Mouse (Mus musculus) hindbrain, postnatal 0 days (tissue): Measurements from ENCODE around the gene Neu1. TPM values are rescaled to one million over a fixed set of nuclear protein-coding genes. Genes with fewer than 3 reads are reported as not detected.

Source experiments
- ATAC-seq: fragments of 200-750 bp; cut with Nextera tagmentation; 2 replicates; pipeline ENCODE4 v1.8.0; 2017; ENCODE audit warnings: mild to moderate bottlenecking, moderate TSS enrichment, moderate library complexity
- DNase-seq: peaks from one replicate; pipeline ENCODE4 v3.0.0-alpha.2; 2015; ENCODE audit warnings: low spot score
- H3K27ac ChIP-seq: fragments of 300-500 bp; sonication (generic); 2 replicates; pipeline ENCODE4 v1.5.1; 2014; ENCODE audit warnings: mild to moderate bottlenecking
- H3K27me3 ChIP-seq: fragments of 300-500 bp; sonication (generic); 2 replicates; pipeline ENCODE4 v1.6.1; 2014; ENCODE audit warnings: low read length, mixed read lengths; ENCODE audit not compliant: insufficient read depth
- H3K36me3 ChIP-seq: fragments of 300-500 bp; sonication (generic); 2 replicates; pipeline ENCODE4 v1.6.1; 2014; ENCODE audit warnings: low read length, mixed read lengths; ENCODE audit not compliant: insufficient read depth
- H3K4me1 ChIP-seq: fragments of 300-500 bp; sonication (generic); 2 replicates; pipeline ENCODE4 v1.6.1; 2014; ENCODE audit warnings: antibody characterized with exemption, low read length, mixed read lengths; ENCODE audit not compliant: insufficient read depth
- H3K4me2 ChIP-seq: fragments of 300-500 bp; sonication (generic); 2 replicates; pipeline ENCODE4 v1.6.1; 2014; ENCODE audit warnings: low read depth, mild to moderate bottlenecking, low read length, moderate library complexity, mixed read lengths
- H3K4me3 ChIP-seq: fragments of 300-500 bp; sonication (generic); 2 replicates; pipeline ENCODE4 v1.5.1; 2014; ENCODE audit warnings: low read length
- H3K9ac ChIP-seq: fragments of 300-500 bp; sonication (generic); replicated peaks from 2 replicates; pipeline ENCODE4 v1.6.1; 2014; ENCODE audit warnings: mild to moderate bottlenecking, low read length, moderate library complexity, mixed read lengths
- H3K9me3 ChIP-seq: fragments of 300-500 bp; sonication (generic); 2 replicates; pipeline ENCODE4 v1.6.1; 2016; ENCODE audit warnings: low read length, mixed read lengths
- CTCF ChIP-seq: IDR thresholded peaks from 2 replicates; pipeline ENCODE4 v1.5.1; 2016; ENCODE audit warnings: antibody characterized with exemption, control low read depth, low read depth
- WGBS: fragments of 180-500 bp; shearing (Covaris S2); extraction: QIAGEN DNeasy Blood & Tissue Kit; methylation state at CpG from one replicate; pipeline ENCODE4 v1.1.7; 2014; 5-methylcytosine and 5-hydroxymethylcytosine counted together
- polyA plus RNA-seq: library from polyadenylated mRNA; unstranded; fragments of >200 nt; fragmentation: Nextera tagmentation; extraction: Ambion mirVana; gene quantifications from 2 replicates; pipeline ENCODE4 v1.2.1, GENCODE M21; 2015
- total RNA-seq: library from RNA; depleted of rRNA; stranded (reverse); fragments of >200 nt; gene quantifications from 2 replicates; pipeline ENCODE4 v1.2.3, GENCODE M21; 2014; rRNA removed

Neu1 gene
- total and polyA plus RNA-seq, 2 experiments from 2014 or later = 43.1 to 50.9 TPM

GRCm38 (mm10) chr17:34977000-34977399, 45.9 kb downstream of the Neu1 start:
- Histone ChIP-seq H3K27ac (no peak overlapping the region), H3K9me3 (no peaks in the 10 kb centered on the region), H3K9ac (no peak overlapping the region), H3K4me3 (no peak overlapping the region), H3K4me1 (peaks cover 3% of the 10 kb centered on the region), H3K36me3 (no peaks in the 10 kb centered on the region), H3K4me2 (no peak overlapping the region), H3K27me3 (no peaks in the 10 kb centered on the region)
- no peak for TF ChIP-seq CTCF
- ATAC-seq (no peak), DNase-seq (no peak)
- WGBS = 91% methylated on average over 20 of the region's 20 CpGs

- Histone ChIP-seq H3K4me3 (no peak overlapping the region), H3K27ac (no peak overlapping the region), H3K4me2 (no peak overlapping the region), H3K9ac (no peak overlapping the region), H3K36me3 (no peaks in the 10 kb centered on the region), H3K9me3 (no peaks in the 10 kb centered on the region), H3K27me3 (no peaks in the 10 kb centered on the region), H3K4me1 (peaks cover 7% of the 10 kb centered on the region)
- ATAC-seq (no peak), DNase-seq (no peak)
- TF ChIP-seq CTCF = no peak
- 90% methylated on average over 27 of the region's 27 CpGs for WGBS
Observed at GRCm38 (mm10) chr17:34978239-34978638, 47.2 kb downstream of the Neu1 start.

GRCm38 (mm10) chr17:34979631-34980030, 48.6 kb downstream of the Neu1 start:
- no peak for TF ChIP-seq CTCF
- 94% methylated on average over 4 of the region's 4 CpGs for WGBS
- ATAC-seq = no peak

GRCm38 (mm10) chr17:34980655-34981054, 49.6 kb downstream of the Neu1 start:
- 13% methylated on average over 2 of the region's 2 CpGs for WGBS
- H3K4me2 ChIP-seq = peak overlapping the region; percentile 78
- no peaks in the 10 kb centered on the region for H3K9me3 ChIP-seq
- peak; percentile 66 for TF ChIP-seq CTCF
- peak overlapping the region; percentile 79; the same call in 1 of the 2 replicates for H3K9ac ChIP-seq
- peaks cover 7% of the 10 kb centered on the region for H3K4me1 ChIP-seq
- peak; percentile 70 for DNase-seq
- H3K36me3 ChIP-seq = peaks cover 5% of the 10 kb centered on the region; the same call in 1 of the 2 replicates
- H3K27ac ChIP-seq = peak overlapping the region; percentile 94; the same call in 1 of the 2 replicates
- H3K4me3 ChIP-seq = peak overlapping the region; percentile 79
- ATAC-seq = no peak
- no peaks in the 10 kb centered on the region for H3K27me3 ChIP-seq

More at GRCm38 (mm10) chr17:34979631-34980030, 48.6 kb downstream of the Neu1 start:
- H3K36me3 ChIP-seq = no peaks in the 10 kb centered on the region
- H3K9me3 ChIP-seq = no peaks in the 10 kb centered on the region
- H3K27ac ChIP-seq = no peak overlapping the region
- H3K4me2 ChIP-seq = no peak overlapping the region
- no peak overlapping the region for H3K9ac ChIP-seq
- peaks cover 7% of the 10 kb centered on the region for H3K4me1 ChIP-seq
- no peak for DNase-seq
- no peak overlapping the region for H3K4me3 ChIP-seq
- no peaks in the 10 kb centered on the region for H3K27me3 ChIP-seq

GRCm38 (mm10) chr17:34981690-34982180, 50.7 kb downstream of the Neu1 start, which contains the start of gene Lsm2:
TSS of gene Lsm2 (plus strand) at chr17:34981862.
- TF ChIP-seq CTCF = no peak
- under 1% methylated on average over 56 of the region's 58 CpGs for WGBS
- no peaks in the 10 kb centered on the region for H3K9me3 ChIP-seq
- H3K36me3 ChIP-seq = peaks cover 15% of the 10 kb centered on the region; the same call in 1 of the 2 replicates
- no peaks in the 10 kb centered on the region for H3K27me3 ChIP-seq
- H3K4me1 ChIP-seq = peaks cover 7% of the 10 kb centered on the region
- peak within 1 kb of the TSS; percentile 79 for H3K4me3 ChIP-seq
- peak; percentile 96 for ATAC-seq
- DNase-seq = peak; percentile 95
- H3K27ac ChIP-seq = peak within 1 kb of the TSS; percentile 94
- peak within 1 kb of the TSS; percentile 79 for H3K9ac ChIP-seq
- peak within 1 kb of the TSS; percentile 78 for H3K4me2 ChIP-seq

- TF ChIP-seq CTCF = no peak
- Histone ChIP-seq H3K4me3 (peak overlapping the region; percentile 79), H3K9me3 (no peaks in the 10 kb centered on the region), H3K4me2 (peak overlapping the region; percentile 78), H3K27ac (peak overlapping the region; percentile 94; the same call in 1 of the 2 replicates), H3K4me1 (peaks cover 7% of the 10 kb centered on the region), H3K27me3 (no peaks in the 10 kb centered on the region), H3K36me3 (peaks cover 16% of the 10 kb centered on the region; the same call in 1 of the 2 replicates), H3K9ac (peak overlapping the region; percentile 79)
- DNase-seq (no peak), ATAC-seq (no peak)
- WGBS = under 1% methylated on average over 15 of the region's 15 CpGs
Observed at GRCm38 (mm10) chr17:34982328-34982727, 51.3 kb downstream of the Neu1 start.

- no peaks in the 10 kb centered on the region for H3K9me3 ChIP-seq
- peaks cover 16% of the 10 kb centered on the region; the same call in 1 of the 2 replicates for H3K36me3 ChIP-seq
- ATAC-seq (no peak), DNase-seq (peak; percentile 56)
- WGBS = 71% methylated on average over 2 of the region's 2 CpGs
- no peak overlapping the region for H3K9ac ChIP-seq
- peak; percentile 75 for TF ChIP-seq CTCF
- no peaks in the 10 kb centered on the region for H3K27me3 ChIP-seq
- H3K4me3 ChIP-seq = no peak overlapping the region
- no peak overlapping the region for H3K4me2 ChIP-seq
- H3K27ac ChIP-seq = no peak overlapping the region
- peaks cover 7% of the 10 kb centered on the region for H3K4me1 ChIP-seq
Observed at GRCm38 (mm10) chr17:34984218-34984617, 53.2 kb downstream of the Neu1 start.

Other genes starting within 250 kb of the Neu1 start
Only the 30 nearest of the 38 such genes appear.
- not detected in 2 replicates for gene Cyp21a1, start 126.7 kb upstream of the Neu1 start, total RNA-seq
- not detected in 2 replicates for gene Cyp21a1, start 126.7 kb upstream of the Neu1 start, polyA plus RNA-seq
- 17.5 and 29.6 TPM in 2 replicates for gene Stk19, start 94.3 kb upstream of the Neu1 start, total RNA-seq
- 45.5 and 46.5 TPM in 2 replicates for gene Stk19, start 94.3 kb upstream of the Neu1 start, polyA plus RNA-seq
- gene Dxo, start 94.2 kb upstream of the Neu1 start, total RNA-seq = 36.4 and 48.9 TPM in 2 replicates
- 47.6 and 53.8 TPM in 2 replicates for gene Dxo, start 94.2 kb upstream of the Neu1 start, polyA plus RNA-seq
- gene Skiv2l, start 81.0 kb upstream of the Neu1 start, total RNA-seq = 98.1 and 100 TPM in 2 replicates
- 43.8 and 44.5 TPM in 2 replicates for gene Skiv2l, start 81.0 kb upstream of the Neu1 start, polyA plus RNA-seq
- 27.6 and 32.9 TPM in 2 replicates for gene Nelfe, start 80.9 kb upstream of the Neu1 start, total RNA-seq
- gene Nelfe, start 80.9 kb upstream of the Neu1 start, polyA plus RNA-seq = 63.5 and 71.9 TPM in 2 replicates
- 0.07 and 0.26 TPM in 2 replicates for gene Cfb, start 68.7 kb upstream of the Neu1 start, total RNA-seq
- gene Cfb, start 68.7 kb upstream of the Neu1 start, polyA plus RNA-seq = 1.0 and 1.3 TPM in 2 replicates
- 20.7 and 31.1 TPM in 2 replicates for gene Zbtb12, start 51.8 kb upstream of the Neu1 start, total RNA-seq
- 5.1 and 6.5 TPM in 2 replicates for gene Zbtb12, start 51.8 kb upstream of the Neu1 start, polyA plus RNA-seq
- not detected in 2 replicates for gene Gm20547, start 49.2 kb upstream of the Neu1 start, total RNA-seq
- not detected in 2 replicates for gene Gm20547, start 49.2 kb upstream of the Neu1 start, polyA plus RNA-seq
- 5.4 and 7.8 TPM in 2 replicates for gene C2, start 33.0 kb upstream of the Neu1 start, total RNA-seq
- 5.5 and 6.0 TPM in 2 replicates for gene C2, start 33.0 kb upstream of the Neu1 start, polyA plus RNA-seq
- gene Ehmt2, start 32.8 kb upstream of the Neu1 start, total RNA-seq = 309 and 317 TPM in 2 replicates
- 57.4 and 57.6 TPM in 2 replicates for gene Ehmt2, start 32.8 kb upstream of the Neu1 start, polyA plus RNA-seq
- 0.22 TPM in 1 of 2 replicates, not detected in the other for gene Slc44a4, start 16.8 kb upstream of the Neu1 start, total RNA-seq
- 0.18 and 0.25 TPM in 2 replicates for gene Slc44a4, start 16.8 kb upstream of the Neu1 start, polyA plus RNA-seq
- gene Hspa1b, start 28.0 kb downstream of the Neu1 start, total RNA-seq = 15.2 and 20.4 TPM in 2 replicates
- gene Hspa1b, start 28.0 kb downstream of the Neu1 start, polyA plus RNA-seq = 0.51 and 0.55 TPM in 2 replicates
- not detected in 2 replicates for gene Gm20481, start 38.7 kb downstream of the Neu1 start, total RNA-seq
- gene Gm20481, start 38.7 kb downstream of the Neu1 start, polyA plus RNA-seq = not detected in 2 replicates
- 25.0 and 29.0 TPM in 2 replicates for gene Hspa1a, start 40.9 kb downstream of the Neu1 start, total RNA-seq
- 13.6 and 14.7 TPM in 2 replicates for gene Hspa1a, start 40.9 kb downstream of the Neu1 start, polyA plus RNA-seq
- gene Hspa1l, start 41.5 kb downstream of the Neu1 start, total RNA-seq = 0.99 and 1.4 TPM in 2 replicates
- gene Hspa1l, start 41.5 kb downstream of the Neu1 start, polyA plus RNA-seq = 0.76 TPM in 2 replicates
- 35.5 and 43.1 TPM in 2 replicates for gene Lsm2, start 50.6 kb downstream of the Neu1 start, total RNA-seq
- 106 and 110 TPM in 2 replicates for gene Lsm2, start 50.6 kb downstream of the Neu1 start, polyA plus RNA-seq
- 128 TPM in 2 replicates for gene Vars, start 69.7 kb downstream of the Neu1 start, total RNA-seq
- gene Vars, start 69.7 kb downstream of the Neu1 start, polyA plus RNA-seq = 39.9 and 41.7 TPM in 2 replicates
- gene Vwa7, start 85.3 kb downstream of the Neu1 start, total RNA-seq = 0.68 and 1.2 TPM in 2 replicates
- gene Vwa7, start 85.3 kb downstream of the Neu1 start, polyA plus RNA-seq = 0.11 and 0.18 TPM in 2 replicates
- gene Sapcd1, start 96.8 kb downstream of the Neu1 start, total RNA-seq = 0.65 and 2.1 TPM in 2 replicates
- 2.4 and 2.7 TPM in 2 replicates for gene Sapcd1, start 96.8 kb downstream of the Neu1 start, polyA plus RNA-seq
- gene Msh5, start 115.5 kb downstream of the Neu1 start, total RNA-seq = 1.1 and 6.4 TPM in 2 replicates
- gene Msh5, start 115.5 kb downstream of the Neu1 start, polyA plus RNA-seq = 2.2 and 3.1 TPM in 2 replicates
- gene Clic1, start 118.7 kb downstream of the Neu1 start, total RNA-seq = 56.9 and 59.5 TPM in 2 replicates
- gene Clic1, start 118.7 kb downstream of the Neu1 start, polyA plus RNA-seq = 81.9 and 88.5 TPM in 2 replicates
- 216 and 228 TPM in 2 replicates for gene Ddah2, start 127.8 kb downstream of the Neu1 start, total RNA-seq
- 322 and 331 TPM in 2 replicates for gene Ddah2, start 127.8 kb downstream of the Neu1 start, polyA plus RNA-seq
- not detected in 2 replicates for gene Ly6g6c, start 134.1 kb downstream of the Neu1 start, total RNA-seq
- gene Ly6g6c, start 134.1 kb downstream of the Neu1 start, polyA plus RNA-seq = not detected in 2 replicates
- gene Mpig6b, start 134.9 kb downstream of the Neu1 start, total RNA-seq = not detected in 2 replicates
- 0.18 TPM in 2 replicates for gene Mpig6b, start 134.9 kb downstream of the Neu1 start, polyA plus RNA-seq
- not detected in 2 replicates for gene Ly6g6e, start 145.6 kb downstream of the Neu1 start, total RNA-seq
- 0.44 TPM in 1 of 2 replicates, not detected in the other for gene Ly6g6e, start 145.6 kb downstream of the Neu1 start, polyA plus RNA-seq
- 0.78 TPM in 1 of 2 replicates, not detected in the other for gene Ly6g6d, start 146.8 kb downstream of the Neu1 start, total RNA-seq
- 1.3 and 1.9 TPM in 2 replicates for gene Ly6g6d, start 146.8 kb downstream of the Neu1 start, polyA plus RNA-seq
- gene Ly6g6f, start 154.4 kb downstream of the Neu1 start, total RNA-seq = not detected in 2 replicates
- gene Ly6g6f, start 154.4 kb downstream of the Neu1 start, polyA plus RNA-seq = 0.26 TPM in 1 of 2 replicates, not detected in the other
- 129 and 158 TPM in 2 replicates for gene Abhd16a, start 158.0 kb downstream of the Neu1 start, total RNA-seq
- gene Abhd16a, start 158.0 kb downstream of the Neu1 start, polyA plus RNA-seq = 121 TPM in 2 replicates
- gene Ly6g5c, start 177.0 kb downstream of the Neu1 start, total RNA-seq = not detected in 2 replicates
- not detected in 2 replicates for gene Ly6g5c, start 177.0 kb downstream of the Neu1 start, polyA plus RNA-seq
- gene Ly6g5b, start 184.2 kb downstream of the Neu1 start, total RNA-seq = 1.7 and 2.0 TPM in 2 replicates
- 0.76 and 1.2 TPM in 2 replicates for gene Ly6g5b, start 184.2 kb downstream of the Neu1 start, polyA plus RNA-seq